Mouse (Mus musculus): ENCODE results near the gene Dnah6. TPM values are rescaled to one million over a fixed set of nuclear protein-coding genes. Genes with fewer than 3 reads are reported as not detected.

The Dnah6 gene
- polyA plus RNA-seq, 1 experiment from 2014 or later: 0.98 TPM

DNA sequence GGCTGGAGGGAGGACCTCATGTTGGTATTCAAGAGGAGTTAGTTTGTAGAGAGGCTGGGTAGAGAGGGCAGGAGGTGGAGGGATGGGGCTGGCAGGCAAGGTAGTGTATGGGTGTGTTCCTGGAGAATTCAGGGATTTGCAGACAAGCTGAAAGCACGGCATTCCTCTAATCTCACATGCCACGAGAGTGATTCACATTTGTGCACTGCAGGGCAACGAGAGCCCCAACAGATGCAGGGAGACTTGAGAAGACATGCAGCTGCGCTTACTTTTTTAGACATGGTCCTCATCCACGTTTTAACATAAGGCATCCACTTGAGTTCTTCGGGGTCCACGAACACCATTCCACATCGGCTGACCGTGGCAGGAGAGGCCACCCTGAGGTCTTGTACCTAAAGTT lies 93.9 kb downstream of the Dnah6 start:
- no peaks in the 10 kb centered on the region for H3K9me3 ChIP-seq (ENCODE audit: control insufficient read depth, low read length)
- no peak overlapping the region for H3K4me2 ChIP-seq (replicated peaks)
- DNase-seq (ENCODE audit: low spot score) (no peak), ATAC-seq (ENCODE audit: low FRiP score) (no peak)
- H3K9ac ChIP-seq: no peak overlapping the region
- H3K36me3 ChIP-seq (replicated peaks; ENCODE audit: control insufficient read depth, insufficient read depth): no peaks in the 10 kb centered on the region
- no peak overlapping the region for H3K4me3 ChIP-seq (replicated peaks; ENCODE audit: low read length)
- no peaks in the 10 kb centered on the region for H3K4me1 ChIP-seq (replicated peaks; ENCODE audit: control insufficient read depth, insufficient read depth, low read length)
- WGBS: 83% methylated on average over 9 of the region's 9 CpGs
- H3K27ac ChIP-seq: no peak overlapping the region
- no peaks in the 10 kb centered on the region for H3K27me3 ChIP-seq (ENCODE audit: control insufficient read depth, insufficient read depth, low read length)

DNA sequence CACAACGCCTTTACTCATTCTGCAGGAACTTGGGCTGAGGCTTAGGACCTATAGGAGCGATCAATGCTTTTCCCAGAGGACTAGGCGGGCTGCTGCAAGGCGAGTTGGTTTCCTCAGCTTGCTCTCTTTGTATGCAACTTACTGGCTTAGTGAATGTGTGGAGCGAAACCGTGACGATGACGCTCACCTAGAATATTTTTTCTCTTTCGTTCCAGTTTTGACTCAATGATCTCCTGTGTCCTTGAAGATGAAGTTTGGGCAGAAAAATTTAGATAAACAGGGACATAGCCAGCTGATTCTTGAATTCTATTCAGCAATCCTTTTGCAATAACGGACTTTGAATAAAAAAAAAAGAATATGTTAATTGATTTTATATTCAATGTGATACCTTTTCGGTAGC lies 101.1 kb downstream of the Dnah6 start:
- 91% methylated on average over 11 of the region's 11 CpGs for whole genome bisulfite sequencing
- Histone ChIP-seq H3K27me3 (ENCODE audit: control insufficient read depth, insufficient read depth, low read length) (no peaks in the 10 kb centered on the region), H3K4me3 (replicated peaks; ENCODE audit: low read length) (no peak overlapping the region), H3K9ac (no peak overlapping the region), H3K4me2 (replicated peaks) (no peak overlapping the region), H3K27ac (no peak overlapping the region), H3K36me3 (replicated peaks; ENCODE audit: control insufficient read depth, insufficient read depth) (no peaks in the 10 kb centered on the region), H3K4me1 (replicated peaks; ENCODE audit: control insufficient read depth, insufficient read depth, low read length) (no peaks in the 10 kb centered on the region), H3K9me3 (ENCODE audit: control insufficient read depth, low read length) (no peaks in the 10 kb centered on the region)
- ATAC-seq (ENCODE audit: low FRiP score): no peak
- DNase-seq (ENCODE audit: low spot score): no peak

DNA sequence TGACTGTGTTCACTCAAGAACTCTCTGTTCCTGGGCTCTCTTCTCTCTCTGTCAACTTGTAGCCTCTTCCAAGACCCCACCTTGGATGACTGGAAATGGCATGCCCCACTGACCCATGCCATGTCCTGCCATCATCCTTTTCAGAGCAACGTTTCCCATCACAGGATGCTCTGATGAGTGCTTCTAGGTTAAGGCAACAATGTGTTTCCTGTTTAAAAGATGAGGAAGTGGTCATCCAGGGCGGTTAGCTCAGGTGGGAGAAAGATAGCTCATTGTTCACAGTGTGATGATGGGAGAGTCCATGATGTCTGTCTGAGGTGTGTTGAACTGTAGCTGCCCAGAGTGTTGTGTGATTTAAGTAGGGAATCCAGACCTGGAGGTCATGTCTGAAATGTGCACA lies 107.6 kb downstream of the Dnah6 start:
- ATAC-seq (ENCODE audit: low FRiP score) (no peak), DNase-seq (ENCODE audit: low spot score) (no peak)
- Histone ChIP-seq H3K36me3 (replicated peaks; ENCODE audit: control insufficient read depth, insufficient read depth) (no peaks in the 10 kb centered on the region), H3K4me2 (replicated peaks) (no peak overlapping the region), H3K4me1 (replicated peaks; ENCODE audit: control insufficient read depth, insufficient read depth, low read length) (no peaks in the 10 kb centered on the region), H3K27me3 (ENCODE audit: control insufficient read depth, insufficient read depth, low read length) (no peaks in the 10 kb centered on the region), H3K4me3 (replicated peaks; ENCODE audit: low read length) (no peak overlapping the region), H3K9me3 (ENCODE audit: control insufficient read depth, low read length) (no peaks in the 10 kb centered on the region), H3K27ac (no peak overlapping the region), H3K9ac (no peak overlapping the region)
- 84% methylated on average over 2 of the region's 2 CpGs for WGBS

DNA sequence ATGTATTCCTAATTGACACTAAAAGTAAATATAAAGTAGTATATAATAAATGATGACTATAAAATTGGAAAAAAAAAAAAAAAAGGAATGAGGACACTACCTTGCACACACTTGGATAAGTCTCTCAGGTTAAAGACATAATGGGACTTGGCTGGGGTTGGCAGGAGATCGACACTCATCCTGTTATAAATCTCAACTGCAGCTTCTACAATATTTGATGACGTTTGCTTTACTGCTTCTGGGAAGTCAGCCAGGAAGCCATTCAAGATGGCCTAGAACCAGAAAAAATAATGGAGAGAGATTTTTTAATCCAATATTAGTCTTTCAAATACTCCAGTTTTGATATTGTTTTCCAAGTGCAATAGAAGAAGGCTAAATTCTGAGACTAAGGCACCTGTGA lies 108.1 kb downstream of the Dnah6 start:
- H3K27ac ChIP-seq: no peak overlapping the region
- WGBS: 74% methylated on average over 2 of the region's 2 CpGs
- H3K27me3 ChIP-seq (ENCODE audit: control insufficient read depth, insufficient read depth, low read length): no peaks in the 10 kb centered on the region
- no peak for ATAC-seq (ENCODE audit: low FRiP score)
- no peaks in the 10 kb centered on the region for H3K36me3 ChIP-seq (replicated peaks; ENCODE audit: control insufficient read depth, insufficient read depth)
- H3K4me1 ChIP-seq (replicated peaks; ENCODE audit: control insufficient read depth, insufficient read depth, low read length): no peaks in the 10 kb centered on the region
- no peak overlapping the region for H3K4me2 ChIP-seq (replicated peaks)
- no peak overlapping the region for H3K9ac ChIP-seq
- no peaks in the 10 kb centered on the region for H3K9me3 ChIP-seq (ENCODE audit: control insufficient read depth, low read length)
- DNase-seq (ENCODE audit: low spot score): no peak
- H3K4me3 ChIP-seq (replicated peaks; ENCODE audit: low read length): no peak overlapping the region

DNA sequence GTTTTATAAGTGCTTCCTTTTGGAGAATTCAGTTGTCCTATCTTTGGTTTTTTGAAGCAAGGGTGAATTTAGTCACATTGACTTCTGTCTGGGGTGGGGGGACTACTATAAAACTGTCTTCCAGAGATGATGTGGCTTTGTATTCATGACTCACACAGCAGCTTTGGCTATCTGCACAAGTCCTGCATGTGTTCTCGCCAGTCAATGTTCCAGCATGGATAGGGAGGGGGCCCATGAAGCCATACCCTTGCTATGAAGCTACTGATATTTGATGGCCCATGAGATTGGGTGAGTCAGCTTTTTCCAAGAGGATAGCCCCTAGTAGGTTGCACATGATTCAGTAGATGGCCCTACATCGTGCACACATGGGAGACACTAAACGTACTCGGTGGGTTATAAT lies 128.3 kb downstream of the Dnah6 start:
- no peaks in the 10 kb centered on the region for H3K9me3 ChIP-seq (ENCODE audit: control insufficient read depth, low read length)
- ATAC-seq (ENCODE audit: low FRiP score): no peak
- H3K36me3 ChIP-seq (replicated peaks; ENCODE audit: control insufficient read depth, insufficient read depth): no peaks in the 10 kb centered on the region
- H3K9ac ChIP-seq: no peak overlapping the region
- H3K4me3 ChIP-seq (replicated peaks; ENCODE audit: low read length): no peak overlapping the region
- no peak overlapping the region for H3K4me2 ChIP-seq (replicated peaks)
- no peak overlapping the region for H3K27ac ChIP-seq
- no peaks in the 10 kb centered on the region for H3K27me3 ChIP-seq (ENCODE audit: control insufficient read depth, insufficient read depth, low read length)
- WGBS: 93% methylated on average over 4 of the region's 4 CpGs
- no peak for DNase-seq (ENCODE audit: low spot score)
- H3K4me1 ChIP-seq (replicated peaks; ENCODE audit: control insufficient read depth, insufficient read depth, low read length): no peaks in the 10 kb centered on the region

DNA sequence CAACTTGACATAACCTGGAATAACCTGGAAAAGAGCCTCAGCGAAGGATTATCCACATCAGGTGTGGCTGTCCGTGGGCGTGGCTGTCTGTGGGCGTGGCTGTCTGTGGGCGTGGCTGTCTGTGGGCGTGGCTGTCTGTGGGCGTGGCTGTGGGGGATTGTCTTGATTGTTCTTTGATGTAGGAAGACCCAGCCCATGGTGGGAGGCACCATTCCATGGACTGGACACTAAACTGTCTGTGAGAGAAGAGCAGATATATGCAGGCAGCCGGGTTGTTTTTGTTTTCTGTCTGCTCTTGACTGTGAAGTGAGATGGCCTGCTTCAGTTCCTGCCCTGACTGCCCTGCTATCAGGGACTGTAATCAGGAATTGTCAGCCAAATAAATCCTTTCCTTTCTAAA lies 130.6 kb downstream of the Dnah6 start:
- 79% methylated on average over 8 of the region's 8 CpGs for WGBS
- Histone ChIP-seq H3K4me3 (replicated peaks; ENCODE audit: low read length) (no peak overlapping the region), H3K27me3 (ENCODE audit: control insufficient read depth, insufficient read depth, low read length) (no peaks in the 10 kb centered on the region), H3K9me3 (ENCODE audit: control insufficient read depth, low read length) (no peaks in the 10 kb centered on the region), H3K4me1 (replicated peaks; ENCODE audit: control insufficient read depth, insufficient read depth, low read length) (no peaks in the 10 kb centered on the region), H3K27ac (no peak overlapping the region), H3K36me3 (replicated peaks; ENCODE audit: control insufficient read depth, insufficient read depth) (no peaks in the 10 kb centered on the region), H3K9ac (no peak overlapping the region), H3K4me2 (replicated peaks) (no peak overlapping the region)
- no peak for ATAC-seq (ENCODE audit: low FRiP score)
- no peak for DNase-seq (ENCODE audit: low spot score)

DNA sequence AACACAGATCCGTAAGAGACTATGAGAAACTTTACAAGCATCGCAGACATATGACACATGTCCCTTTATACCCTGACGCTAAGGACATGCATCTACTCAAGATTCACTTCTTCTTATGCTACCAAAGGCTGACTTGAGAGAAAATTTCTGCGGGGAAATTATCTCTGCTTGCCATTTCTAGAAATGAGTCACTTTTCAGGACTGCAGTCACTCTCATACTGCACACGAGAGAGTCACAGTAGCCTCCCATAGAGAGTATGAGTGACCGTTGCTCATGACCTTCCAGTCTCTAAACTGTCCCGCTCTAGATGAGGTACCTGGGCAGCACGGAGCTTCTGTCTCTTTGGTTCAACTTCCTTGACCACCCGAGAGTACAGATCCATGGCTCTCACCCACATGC lies 138.9 kb downstream of the Dnah6 start:
- Histone ChIP-seq H3K9ac (no peak overlapping the region), H3K36me3 (replicated peaks; ENCODE audit: control insufficient read depth, insufficient read depth) (no peaks in the 10 kb centered on the region), H3K9me3 (ENCODE audit: control insufficient read depth, low read length) (peaks cover 11% of the 10 kb centered on the region), H3K4me1 (replicated peaks; ENCODE audit: control insufficient read depth, insufficient read depth, low read length) (no peaks in the 10 kb centered on the region), H3K27ac (no peak overlapping the region), H3K27me3 (ENCODE audit: control insufficient read depth, insufficient read depth, low read length) (no peaks in the 10 kb centered on the region), H3K4me2 (replicated peaks) (no peak overlapping the region), H3K4me3 (replicated peaks; ENCODE audit: low read length) (no peak overlapping the region)
- DNase-seq (ENCODE audit: low spot score): no peak
- WGBS: 96% methylated on average over 9 of the region's 9 CpGs
- ATAC-seq (ENCODE audit: low FRiP score): no peak

DNA sequence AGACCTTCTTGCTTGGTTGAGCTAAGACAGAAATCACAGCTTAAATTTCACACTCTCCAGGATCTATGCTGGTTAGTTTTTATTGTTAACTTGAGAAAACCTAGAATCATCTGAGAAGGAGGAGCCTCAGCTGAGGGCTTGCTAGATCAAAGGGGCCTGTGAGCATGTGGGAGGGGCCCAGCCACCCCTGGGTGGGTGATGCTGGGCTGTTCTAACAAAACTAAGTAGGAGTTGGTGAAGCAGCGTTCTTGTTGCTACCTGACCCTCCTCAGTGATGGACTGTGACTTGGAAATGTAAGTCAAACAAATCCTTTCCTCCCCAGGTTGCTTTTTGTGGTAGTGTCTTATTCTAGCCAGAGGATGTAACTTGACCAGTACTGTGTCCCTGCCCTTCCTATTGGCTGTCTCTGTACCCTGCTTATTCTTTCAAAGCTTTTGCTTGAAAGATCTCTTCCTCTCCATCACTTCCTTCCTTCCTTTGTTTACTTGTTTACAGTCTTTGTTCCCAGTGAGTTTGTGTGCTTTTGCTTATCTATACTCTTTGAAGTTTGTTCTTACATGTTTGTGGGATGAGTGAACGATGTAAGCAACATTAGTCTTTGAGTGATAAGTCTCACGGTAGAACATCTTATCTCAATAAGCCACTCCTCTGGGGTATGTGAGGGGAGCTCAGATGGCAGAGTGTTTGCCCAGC lies 149.2 kb downstream of the Dnah6 start:
- no peak overlapping the region for H3K4me3 ChIP-seq (replicated peaks; ENCODE audit: low read length)
- peaks cover 1% of the 10 kb centered on the region; the same call in 1 of the 2 replicates for H3K9me3 ChIP-seq (ENCODE audit: control insufficient read depth, low read length)
- no peaks in the 10 kb centered on the region for H3K36me3 ChIP-seq (replicated peaks; ENCODE audit: control insufficient read depth, insufficient read depth)

DNA sequence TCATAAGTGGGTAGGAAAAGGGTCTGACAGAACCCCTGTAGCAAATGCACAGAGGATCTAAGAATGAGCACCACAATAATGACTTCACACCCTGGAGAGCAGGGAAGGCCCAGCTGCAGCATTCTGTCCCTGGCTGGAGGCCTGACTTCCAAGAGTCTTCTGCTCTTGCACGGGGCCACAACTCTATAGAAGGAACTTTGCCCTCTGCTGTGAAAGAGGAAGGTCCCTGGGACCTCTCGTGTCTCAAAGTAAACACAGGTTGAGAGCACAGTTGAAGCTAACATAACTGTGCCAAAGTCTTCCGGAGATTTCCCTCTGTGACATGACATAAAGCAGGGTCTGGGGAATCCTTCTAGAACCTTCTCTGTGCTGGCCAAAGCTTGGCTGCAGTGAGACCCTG lies 150.2 kb downstream of the Dnah6 start:
- Histone ChIP-seq H3K9ac (no peak overlapping the region), H3K4me3 (replicated peaks; ENCODE audit: low read length) (no peak overlapping the region), H3K27ac (no peak overlapping the region), H3K9me3 (ENCODE audit: control insufficient read depth, low read length) (no peaks in the 10 kb centered on the region; the same call in 1 of the 2 replicates), H3K27me3 (ENCODE audit: control insufficient read depth, insufficient read depth, low read length) (no peaks in the 10 kb centered on the region), H3K4me1 (replicated peaks; ENCODE audit: control insufficient read depth, insufficient read depth, low read length) (no peaks in the 10 kb centered on the region), H3K36me3 (replicated peaks; ENCODE audit: control insufficient read depth, insufficient read depth) (no peaks in the 10 kb centered on the region), H3K4me2 (replicated peaks) (no peak overlapping the region)
- WGBS: 75% methylated on average over 3 of the region's 3 CpGs
- ATAC-seq (ENCODE audit: low FRiP score): no peak
- DNase-seq (ENCODE audit: low spot score): no peak

More for the DNA sequence above, 149.2 kb downstream of the Dnah6 start:
- H3K9ac ChIP-seq: no peak overlapping the region
- no peak overlapping the region for H3K27ac ChIP-seq
- DNase-seq (ENCODE audit: low spot score): no peak
- no peaks in the 10 kb centered on the region for H3K4me1 ChIP-seq (replicated peaks; ENCODE audit: control insufficient read depth, insufficient read depth, low read length)
- H3K27me3 ChIP-seq (ENCODE audit: control insufficient read depth, insufficient read depth, low read length): no peaks in the 10 kb centered on the region
- 69% methylated on average over 3 of the region's 3 CpGs for WGBS
- ATAC-seq (ENCODE audit: low FRiP score): no peak
- no peak overlapping the region for H3K4me2 ChIP-seq (replicated peaks)

DNA sequence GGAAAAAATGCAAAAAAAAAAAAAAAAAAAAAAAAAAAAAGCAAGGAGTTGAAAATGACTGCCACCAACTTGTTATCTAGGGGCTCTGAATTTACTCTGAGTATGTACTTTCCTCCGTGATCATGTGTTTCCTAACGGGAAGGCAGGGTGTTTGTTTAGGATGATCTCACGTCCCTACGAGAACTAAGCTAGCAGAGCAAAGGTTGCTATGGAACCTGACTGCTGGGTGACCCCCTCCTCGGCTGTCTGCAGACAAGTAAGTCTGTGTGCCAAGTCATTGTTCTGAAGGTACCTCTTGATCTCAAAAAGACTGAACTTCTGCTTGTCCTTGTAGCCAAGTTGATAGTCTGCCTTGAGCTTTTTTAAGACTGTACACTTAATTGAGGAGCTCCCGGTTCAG lies 150.8 kb downstream of the Dnah6 start:
- no peak overlapping the region for H3K4me3 ChIP-seq (replicated peaks; ENCODE audit: low read length)
- no peaks in the 10 kb centered on the region for H3K27me3 ChIP-seq (ENCODE audit: control insufficient read depth, insufficient read depth, low read length)
- H3K36me3 ChIP-seq (replicated peaks; ENCODE audit: control insufficient read depth, insufficient read depth): no peaks in the 10 kb centered on the region
- WGBS: 80% methylated on average over 6 of the region's 6 CpGs
- H3K4me1 ChIP-seq (replicated peaks; ENCODE audit: control insufficient read depth, insufficient read depth, low read length): no peaks in the 10 kb centered on the region
- H3K9ac ChIP-seq: no peak overlapping the region
- no peak overlapping the region for H3K27ac ChIP-seq
- no peaks in the 10 kb centered on the region; the same call in 1 of the 2 replicates for H3K9me3 ChIP-seq (ENCODE audit: control insufficient read depth, low read length)
- ATAC-seq (ENCODE audit: low FRiP score) (no peak), DNase-seq (ENCODE audit: low spot score) (no peak)
- no peak overlapping the region for H3K4me2 ChIP-seq (replicated peaks)
